Mouse (Mus musculus): ENCODE results near the gene Tubal3.

GRCm38 (mm10) chr13:3896913-3897312, 21.2 kb upstream of the Tubal3 start:
- TF ChIP-seq CTCF (IDR thresholded peaks at IDR 0.05; ENCODE audit: low read depth), result peak; percentile 98
- no peak for TF ChIP-seq EP300 (IDR thresholded peaks at IDR 0.05; ENCODE audit: low read depth)

All from heart, postnatal 0 days (tissue).